Mouse (Mus musculus) olfactory bulb, adult 2 months (tissue): ENCODE data around the gene Lrrd1.

Experiments used
- CTCF ChIP-seq: fragments of 200-500 bp; IDR thresholded peaks from 2 replicates; pipeline ENCODE4 v1.5.1; 2012; ENCODE audit warnings: low read depth, mild to moderate bottlenecking, low read length, moderate library complexity; ENCODE audit not compliant: insufficient read depth
- POLR2A ChIP-seq: fragments of 200-500 bp; IDR thresholded peaks from 2 replicates; pipeline ENCODE4 v1.6.1; 2012; ENCODE audit warnings: mild to moderate bottlenecking, low read depth, low read length, moderate library complexity; ENCODE audit not compliant: insufficient read depth

DNA sequence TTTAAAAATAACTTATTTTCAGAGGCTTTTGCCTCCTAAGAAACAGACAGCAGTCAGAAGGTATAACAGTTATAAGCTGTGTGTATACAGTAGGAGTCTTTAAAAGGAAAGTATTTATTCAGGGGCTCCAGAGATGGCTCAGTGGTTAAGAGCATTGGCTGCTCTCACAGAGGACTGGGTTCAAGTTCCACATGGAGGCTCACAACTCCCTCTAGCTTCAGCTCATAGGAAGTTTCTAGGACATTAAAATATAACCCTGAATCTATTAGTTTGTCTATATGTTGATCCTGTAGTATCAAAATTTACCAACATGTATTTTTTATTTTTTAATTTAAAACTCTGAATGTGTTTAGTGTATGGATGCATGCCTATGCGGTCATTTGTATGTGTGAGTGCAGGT, 36.5 kb upstream of the Lrrd1 start:
- TF ChIP-seq CTCF, result no peak
- no peak for TF ChIP-seq POLR2A
